Comparison of ENCODE assay signal across 27 mouse cellular contexts in the genomic region with DNA sequence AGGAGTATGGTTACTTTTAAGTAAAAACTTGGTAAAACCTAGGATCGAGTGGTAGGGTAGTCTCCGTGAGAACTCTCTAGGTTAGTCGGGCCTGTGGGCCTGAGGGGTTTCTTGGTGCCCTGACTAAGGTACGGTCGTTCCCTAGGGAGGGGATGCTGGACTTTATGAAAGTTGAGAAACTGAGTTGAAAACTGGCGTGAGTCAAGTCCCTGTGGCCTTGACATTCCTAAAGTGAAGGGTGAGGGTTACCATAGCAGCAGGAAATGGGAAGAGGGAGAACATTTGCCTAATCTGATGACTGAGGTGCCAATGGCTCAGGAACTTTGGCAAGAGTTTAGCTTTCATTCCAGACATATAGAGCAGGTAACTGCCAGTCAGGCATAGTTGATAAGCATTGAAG.
"Had no signal": no experiment of that assay in that cellular context is flagged by ENCODE, and none has a peak within 500 bp of the region (broad histone marks: within the 10 kb centered on the region; RNA-seq: fewer than 3 reads in every experiment).

No protein-coding gene starts in this region.

- DNase-seq: gastrocnemius, postnatal 25 days; heart, adult 18-20 months; heart, postnatal 10 days; heart, postnatal 4 days; kidney, adult 11 months; kidney, adult 2 months; kidney, adult 9 months; kidney, postnatal 14 days; kidney, postnatal 36 days; layer of hippocampus, adult 9-11 months; layer of hippocampus, postnatal 36 days; left cerebral cortex, postnatal 4 days; lung, adult 18-20 months had no signal

- H3K27ac ChIP-seq: heart, embryonic 10.5 days; hindbrain, embryonic 10.5 days; hindbrain, embryonic 12.5 days; hindbrain, embryonic 14.5 days; kidney, embryonic 15.5 days; kidney, postnatal 0 days; limb, embryonic 13.5 days; limb, embryonic 15.5 days; liver, embryonic 12.5 days; liver, embryonic 14.5 days had no signal

- H3K4me1 ChIP-seq: heart, embryonic 10.5 days; heart, embryonic 12.5 days; hindbrain, embryonic 10.5 days; hindbrain, embryonic 12.5 days; kidney, embryonic 15.5 days; limb, embryonic 15.5 days; liver, embryonic 12.5 days had no signal

- H3K4me3 ChIP-seq: heart, embryonic 10.5 days; heart, embryonic 12.5 days; hindbrain, embryonic 10.5 days; hindbrain, embryonic 12.5 days; kidney, embryonic 15.5 days; limb, embryonic 13.5 days; limb, embryonic 15.5 days; liver, embryonic 12.5 days had no signal

- H3K9ac ChIP-seq: heart, embryonic 12.5 days; hindbrain, embryonic 12.5 days; hindbrain, embryonic 14.5 days; kidney, embryonic 15.5 days; limb, embryonic 13.5 days; limb, embryonic 15.5 days; liver, embryonic 12.5 days; liver, embryonic 14.5 days had no signal

- H3K9me3 ChIP-seq: heart, embryonic 10.5 days; heart, embryonic 12.5 days; hindbrain, embryonic 10.5 days; hindbrain, embryonic 12.5 days; kidney, embryonic 15.5 days; limb, embryonic 13.5 days; limb, embryonic 15.5 days; liver, embryonic 12.5 days had no signal

- H3K36me3 ChIP-seq: heart, embryonic 10.5 days; heart, embryonic 12.5 days; hindbrain, embryonic 10.5 days; hindbrain, embryonic 12.5 days; kidney, embryonic 15.5 days; limb, embryonic 13.5 days; limb, embryonic 15.5 days; liver, embryonic 12.5 days had no signal

- H3K27me3 ChIP-seq: heart, embryonic 12.5 days; hindbrain, embryonic 12.5 days; kidney, embryonic 15.5 days; limb, embryonic 15.5 days; liver, embryonic 12.5 days had no signal

- ATAC-seq: hindbrain, embryonic 16.5 days; inflammation-experienced regulatory T-cells, adult 6 months; intestine, embryonic 16.5 days; liver, embryonic 12.5 days had no signal

- H3K4me2 ChIP-seq: heart, embryonic 12.5 days; hindbrain, embryonic 12.5 days; hindbrain, embryonic 14.5 days; kidney, embryonic 15.5 days; limb, embryonic 13.5 days; limb, embryonic 15.5 days; liver, embryonic 12.5 days had no signal
